Mouse (Mus musculus): Measurements from ENCODE around the gene Odf3l1. TPM values are rescaled to one million over a fixed set of nuclear protein-coding genes. Genes with fewer than 3 reads are reported as not detected.

The Odf3l1 gene
- total RNA-seq, 2 experiments from 2014 or later, result not detected

GRCm38 (mm10) chr9:56850128-56850904 is 14.2 kb downstream of the Odf3l1 start:
- no peak for DNase-seq (ENCODE audit: extremely low spot score in 1 of 2, low spot score in 1 of 2)

GRCm38 (mm10) chr9:56847523-56847922 is 17.0 kb downstream of the Odf3l1 start:
- peak in 1 of 2 experiments; percentile 80 for DNase-seq (ENCODE audit: extremely low spot score in 1 of 2, low spot score in 1 of 2)

- DNase-seq (ENCODE audit: extremely low spot score in 1 of 2, low spot score in 1 of 2), result no peak
Observed at GRCm38 (mm10) chr9:56844644-56845043, 19.8 kb downstream of the Odf3l1 start.

GRCm38 (mm10) chr9:56843679-56844188 is 20.7 kb downstream of the Odf3l1 start:
- peak; percentile 59 to 77 for DNase-seq (ENCODE audit: extremely low spot score in 1 of 2, low spot score in 1 of 2)

- DNase-seq (ENCODE audit: extremely low spot score in 1 of 2, low spot score in 1 of 2), result no peak
Observed at GRCm38 (mm10) chr9:56842303-56842719, 22.2 kb downstream of the Odf3l1 start.

GRCm38 (mm10) chr9:56841864-56842263 is 22.6 kb downstream of the Odf3l1 start:
- DNase-seq (ENCODE audit: extremely low spot score in 1 of 2, low spot score in 1 of 2), result no peak

- no peak for DNase-seq (ENCODE audit: extremely low spot score in 1 of 2, low spot score in 1 of 2)
Observed at GRCm38 (mm10) chr9:56840721-56841120, 23.8 kb downstream of the Odf3l1 start.

GRCm38 (mm10) chr9:56835152-56835551 is 29.3 kb downstream of the Odf3l1 start:
- no peak for DNase-seq (ENCODE audit: extremely low spot score in 1 of 2, low spot score in 1 of 2)

GRCm38 (mm10) chr9:56832900-56833299 is 31.6 kb downstream of the Odf3l1 start:
- no peak for DNase-seq (ENCODE audit: extremely low spot score in 1 of 2, low spot score in 1 of 2)

- no peak for DNase-seq (ENCODE audit: extremely low spot score in 1 of 2, low spot score in 1 of 2)
Observed at GRCm38 (mm10) chr9:56831904-56832303, 32.6 kb downstream of the Odf3l1 start.

GRCm38 (mm10) chr9:56830162-56830561 is 34.3 kb downstream of the Odf3l1 start:
- no peak for DNase-seq (ENCODE audit: extremely low spot score in 1 of 2, low spot score in 1 of 2)

GRCm38 (mm10) chr9:56828841-56829240 is 35.6 kb downstream of the Odf3l1 start:
- DNase-seq (ENCODE audit: extremely low spot score in 1 of 2, low spot score in 1 of 2), result no peak

- DNase-seq (ENCODE audit: extremely low spot score in 1 of 2, low spot score in 1 of 2), result no peak
Observed at GRCm38 (mm10) chr9:56828146-56828545, 36.3 kb downstream of the Odf3l1 start.

- DNase-seq (ENCODE audit: extremely low spot score in 1 of 2, low spot score in 1 of 2), result no peak
Observed at GRCm38 (mm10) chr9:56825476-56826213, 38.8 kb downstream of the Odf3l1 start.

- peak in 1 of 2 experiments; percentile 39 for DNase-seq (ENCODE audit: extremely low spot score in 1 of 2, low spot score in 1 of 2)
Observed at GRCm38 (mm10) chr9:56824900-56825299, 39.6 kb downstream of the Odf3l1 start.

- no peak for DNase-seq (ENCODE audit: extremely low spot score in 1 of 2, low spot score in 1 of 2)
Observed at GRCm38 (mm10) chr9:56810916-56811315, 53.6 kb downstream of the Odf3l1 start.

- no peak for DNase-seq (ENCODE audit: extremely low spot score in 1 of 2, low spot score in 1 of 2)
Observed at GRCm38 (mm10) chr9:56807990-56808389, 56.5 kb downstream of the Odf3l1 start.

- no peak for DNase-seq (ENCODE audit: extremely low spot score in 1 of 2, low spot score in 1 of 2)
Observed at GRCm38 (mm10) chr9:56803146-56803545, 61.3 kb downstream of the Odf3l1 start.

Data from layer of hippocampus, postnatal 25 days (tissue).